Mouse (Mus musculus) forebrain, embryonic 13.5 days (tissue): ENCODE measurements at regions not wholly inside any gene's neighbourhood (a gene's known extent, or its start where the extent isn't known, plus 50 kb on each side); places are given as distances from the start of the nearest gene placed in this dataset.

Experiments used
- ATAC-seq: fragments of 200-750 bp; cut with Nextera tagmentation; 2 replicates; pipeline ENCODE4 v1.8.0; 2017
- H3K27ac ChIP-seq: fragments of 300-500 bp; sonication (generic); 2 replicates; pipeline ENCODE4 v1.5.1; 2015; ENCODE audit warnings: inconsistent platforms, mild to moderate bottlenecking, moderate library complexity
- H3K27me3 ChIP-seq: fragments of 300-500 bp; sonication (generic); 2 replicates; pipeline ENCODE4 v1.6.1; 2015; ENCODE audit warnings: mild to moderate bottlenecking, inconsistent platforms
- H3K36me3 ChIP-seq: fragments of 300-500 bp; sonication (generic); 2 replicates; pipeline ENCODE4 v1.6.1; 2015; ENCODE audit warnings: mild to moderate bottlenecking, inconsistent platforms; ENCODE audit not compliant: poor library complexity, severe bottlenecking
- H3K4me1 ChIP-seq: fragments of 300-500 bp; sonication (generic); 2 replicates; pipeline ENCODE4 v1.6.1; 2015; ENCODE audit warnings: inconsistent platforms
- H3K4me2 ChIP-seq: fragments of 300-500 bp; sonication (generic); 2 replicates; pipeline ENCODE4 v1.6.1; 2015; ENCODE audit warnings: inconsistent platforms, mild to moderate bottlenecking, moderate library complexity
- H3K4me3 ChIP-seq: fragments of 300-500 bp; sonication (generic); 2 replicates; pipeline ENCODE4 v1.5.1; 2015; ENCODE audit warnings: mild to moderate bottlenecking, inconsistent platforms
- H3K9ac ChIP-seq: fragments of 300-500 bp; sonication (generic); 2 replicates; pipeline ENCODE4 v1.6.1; 2015; ENCODE audit warnings: mild to moderate bottlenecking, inconsistent platforms
- H3K9me3 ChIP-seq: fragments of 300-500 bp; sonication (generic); replicated peaks from 2 replicates; pipeline ENCODE4 v1.6.1; 2016; ENCODE audit warnings: inconsistent platforms
- WGBS: fragments of 180-500 bp; shearing (Covaris S2); methylation state at CpG from one replicate; pipeline ENCODE4 v1.1.7; 2015; 5-methylcytosine and 5-hydroxymethylcytosine counted together

DNA sequence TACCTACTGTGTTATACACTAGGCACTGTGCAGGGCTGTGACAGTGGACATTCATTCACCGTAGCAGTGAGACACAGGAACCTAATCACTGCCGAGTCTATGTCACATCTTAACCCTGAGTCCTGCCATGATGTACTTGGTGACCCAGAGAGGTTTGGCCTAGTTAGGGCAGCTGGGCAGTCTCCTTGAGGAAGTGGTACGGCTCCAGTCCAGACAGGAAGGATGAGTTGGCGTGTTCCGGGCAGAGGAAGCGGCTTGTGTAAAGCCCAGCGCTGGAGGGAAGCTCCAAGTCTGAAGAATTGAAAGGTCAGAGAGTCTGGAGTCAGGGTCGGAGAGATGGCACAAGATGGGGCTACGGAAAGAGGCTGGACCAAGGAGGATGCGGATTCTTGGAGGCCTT lies 99.4 kb upstream of the Smim15 start:
- Histone ChIP-seq H3K9ac (no peak overlapping the region), H3K4me1 (peaks cover 19% of the 10 kb centered on the region), H3K27ac (no peak overlapping the region), H3K4me3 (no peak overlapping the region), H3K4me2 (no peak overlapping the region), H3K9me3 (no peaks in the 10 kb centered on the region), H3K27me3 (no peaks in the 10 kb centered on the region), H3K36me3 (no peaks in the 10 kb centered on the region)
- ATAC-seq: no peak
- 84% methylated on average over 10 of the region's 10 CpGs for WGBS

DNA sequence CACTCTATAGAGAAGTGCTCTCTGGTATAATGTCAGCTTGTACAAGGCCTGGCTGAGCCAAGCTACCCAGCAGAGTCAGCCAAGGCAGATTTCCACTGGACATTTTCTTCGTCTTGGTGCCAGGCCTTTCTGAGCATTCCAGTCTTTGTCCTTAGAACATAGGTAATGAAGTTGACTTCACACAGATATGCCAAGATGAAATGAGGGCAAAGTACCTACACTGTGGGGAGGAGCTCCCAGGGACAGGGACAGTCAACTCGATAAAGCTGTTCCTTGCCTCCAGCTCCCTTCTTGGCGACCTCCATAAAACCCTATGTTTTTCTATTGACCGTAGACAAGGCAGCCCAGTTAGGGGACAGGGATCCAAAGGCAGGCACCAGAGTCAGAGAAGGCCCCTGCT lies 101.3 kb upstream of the Smim15 start:
- Histone ChIP-seq H3K27me3 (no peaks in the 10 kb centered on the region), H3K4me2 (no peak overlapping the region), H3K4me1 (peaks cover 21% of the 10 kb centered on the region), H3K9me3 (no peaks in the 10 kb centered on the region), H3K4me3 (no peak overlapping the region), H3K27ac (no peak overlapping the region), H3K36me3 (no peaks in the 10 kb centered on the region), H3K9ac (no peak overlapping the region)
- 94% methylated on average over 4 of the region's 4 CpGs for WGBS
- no peak for ATAC-seq

- Histone ChIP-seq H3K4me2 (no peak overlapping the region), H3K4me1 (peaks cover 21% of the 10 kb centered on the region), H3K9ac (no peak overlapping the region), H3K27me3 (no peaks in the 10 kb centered on the region), H3K27ac (no peak overlapping the region), H3K4me3 (no peak overlapping the region), H3K36me3 (no peaks in the 10 kb centered on the region), H3K9me3 (no peaks in the 10 kb centered on the region)
- WGBS: 53% methylated on average over 11 of the region's 11 CpGs
- peak; percentile 28; the same call in 1 of the 2 replicates for ATAC-seq
Observed at GRCm38 (mm10) chr13:107942297-107942962, 101.8 kb upstream of the Smim15 start.

DNA sequence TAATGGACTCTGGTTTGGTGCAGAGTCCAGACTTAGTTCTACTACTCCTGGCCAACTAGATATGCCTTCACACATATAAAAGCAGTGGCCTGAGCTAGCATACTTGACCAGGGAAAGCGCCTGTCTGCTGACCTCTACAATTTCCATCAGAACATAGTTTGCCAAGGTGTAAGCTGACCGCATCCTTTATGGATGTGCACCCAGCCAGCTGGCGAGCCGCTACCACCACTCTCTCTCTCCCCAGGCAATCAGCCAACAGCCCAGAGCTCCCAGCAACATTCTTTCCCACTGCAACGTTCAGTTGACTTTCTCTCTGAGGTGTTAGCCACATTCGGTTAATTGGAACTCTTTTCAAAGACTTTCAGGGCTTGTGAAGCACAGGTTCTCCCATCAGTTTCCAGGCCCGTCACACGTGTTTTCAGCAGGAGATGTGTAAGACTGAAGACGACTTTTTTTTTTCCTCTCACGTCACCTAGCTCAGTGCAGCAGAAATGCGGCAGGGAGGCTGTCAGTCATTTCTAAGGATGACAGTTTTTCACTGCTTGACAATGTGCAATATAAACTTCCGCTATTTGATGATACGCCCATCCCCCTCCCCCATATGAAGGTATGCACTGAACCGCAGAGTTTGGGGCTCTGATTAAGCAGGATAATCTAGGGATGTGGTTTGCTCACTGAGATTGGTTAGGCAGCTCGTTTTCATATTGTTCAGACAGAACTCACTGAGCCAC lies 104.2 kb upstream of the Smim15 start:
- Histone ChIP-seq H3K4me2 (peak overlapping the region; percentile 12; the same call in 1 of the 2 replicates), H3K4me1 (peaks cover 21% of the 10 kb centered on the region), H3K27me3 (no peaks in the 10 kb centered on the region), H3K9ac (no peak overlapping the region), H3K27ac (no peak overlapping the region), H3K4me3 (no peak overlapping the region), H3K36me3 (no peaks in the 10 kb centered on the region), H3K9me3 (no peaks in the 10 kb centered on the region)
- WGBS: 48% methylated on average over 15 of the region's 15 CpGs
- ATAC-seq: peak; percentile 45

- WGBS: 82% methylated on average over 12 of the region's 12 CpGs
- no peak overlapping the region; the same call in 1 of the 2 replicates for H3K27ac ChIP-seq
- no peak for ATAC-seq
- H3K9ac ChIP-seq: no peak overlapping the region
- H3K36me3 ChIP-seq: no peaks in the 10 kb centered on the region
- H3K9me3 ChIP-seq: no peaks in the 10 kb centered on the region
- H3K4me1 ChIP-seq: peaks cover 36% of the 10 kb centered on the region
- H3K4me3 ChIP-seq: no peak overlapping the region
- no peaks in the 10 kb centered on the region for H3K27me3 ChIP-seq
- H3K4me2 ChIP-seq: no peak overlapping the region
Observed at GRCm38 (mm10) chr13:107935611-107936010, 108.6 kb upstream of the Smim15 start.

DNA sequence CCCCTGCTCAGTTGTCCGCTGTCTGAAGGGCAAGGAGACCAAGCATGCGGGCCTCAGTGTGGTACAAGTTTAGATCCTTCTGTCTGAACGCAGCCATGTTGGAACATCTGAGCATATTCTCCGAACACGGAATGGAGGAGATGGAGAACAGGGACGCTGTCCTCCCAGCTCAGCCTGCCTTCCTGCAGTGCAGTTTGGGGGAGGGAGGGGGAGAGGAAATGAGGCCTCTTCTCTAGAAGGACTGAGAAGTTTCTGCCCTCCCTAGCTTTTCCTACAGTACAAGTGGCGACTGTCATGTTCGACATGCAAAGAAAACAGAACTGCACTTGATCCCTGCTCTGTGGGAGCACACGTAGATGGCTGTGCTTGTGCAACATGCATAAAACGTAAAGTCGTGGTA lies 109.6 kb upstream of the Smim15 start:
- WGBS: 54% methylated on average over 11 of the region's 11 CpGs
- Histone ChIP-seq H3K9ac (0 out of 2 replicates have a peak overlapping the region, but pooled peaks have one; percentile 10), H3K27ac (no peak overlapping the region), H3K4me2 (peak overlapping the region; percentile 12; the same call in 1 of the 2 replicates), H3K9me3 (no peaks in the 10 kb centered on the region), H3K4me1 (peaks cover 27% of the 10 kb centered on the region), H3K4me3 (no peak overlapping the region), H3K36me3 (no peaks in the 10 kb centered on the region), H3K27me3 (no peaks in the 10 kb centered on the region)
- peak; percentile 10; the same call in 1 of the 2 replicates for ATAC-seq

GRCm38 (mm10) chr13:107933598-107934571 lies 110.4 kb upstream of the Smim15 start:
- ATAC-seq: peak; percentile 55; the same call in 1 of the 2 replicates
- H3K9ac ChIP-seq: no peak overlapping the region

DNA sequence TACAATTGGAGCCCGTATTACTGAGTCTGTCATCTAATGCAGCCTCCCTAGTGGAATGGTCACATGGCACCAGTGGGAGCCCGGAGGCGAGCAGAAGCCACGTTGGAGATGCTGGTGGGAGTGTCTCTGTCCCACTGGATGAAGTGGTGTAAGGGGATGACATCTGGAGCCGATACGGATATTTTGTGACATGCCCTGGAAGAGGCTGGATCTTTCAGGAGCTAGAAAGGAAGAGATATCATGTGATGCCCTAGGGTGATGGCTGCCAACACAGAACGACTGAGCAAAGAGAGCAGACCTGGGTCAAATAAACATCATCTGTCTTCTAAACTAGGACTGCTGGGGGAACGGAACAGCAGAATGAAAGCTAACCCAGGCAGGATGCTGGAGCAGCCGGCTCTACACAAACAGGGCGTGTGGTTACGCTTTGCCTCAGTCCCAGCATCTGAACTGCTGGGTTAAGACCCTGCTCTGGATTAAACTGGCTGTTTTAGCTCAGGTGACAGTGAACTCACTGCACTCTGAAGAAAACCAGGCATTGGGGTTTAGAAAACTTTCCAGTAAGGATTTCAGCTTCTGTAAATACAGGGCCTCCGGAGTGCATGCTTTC lies 111.7 kb upstream of the Smim15 start:
- H3K27me3 ChIP-seq: no peaks in the 10 kb centered on the region
- H3K4me2 ChIP-seq: no peak overlapping the region
- ATAC-seq: no peak
- H3K4me3 ChIP-seq: no peak overlapping the region
- no peak overlapping the region for H3K9ac ChIP-seq
- no peaks in the 10 kb centered on the region for H3K36me3 ChIP-seq
- WGBS: 77% methylated on average over 12 of the region's 12 CpGs
- H3K27ac ChIP-seq: no peak overlapping the region
- H3K4me1 ChIP-seq: peaks cover 26% of the 10 kb centered on the region
- H3K9me3 ChIP-seq: no peaks in the 10 kb centered on the region

More at GRCm38 (mm10) chr13:107933598-107934571, 110.4 kb upstream of the Smim15 start:
- no peak overlapping the region for H3K4me3 ChIP-seq
- peaks cover 26% of the 10 kb centered on the region for H3K4me1 ChIP-seq
- peak overlapping the region; percentile 12; the same call in 1 of the 2 replicates for H3K4me2 ChIP-seq
- WGBS: 41% methylated on average over 17 of the region's 17 CpGs
- H3K36me3 ChIP-seq: no peaks in the 10 kb centered on the region
- no peaks in the 10 kb centered on the region for H3K9me3 ChIP-seq
- no peak overlapping the region for H3K27ac ChIP-seq
- no peaks in the 10 kb centered on the region for H3K27me3 ChIP-seq

DNA sequence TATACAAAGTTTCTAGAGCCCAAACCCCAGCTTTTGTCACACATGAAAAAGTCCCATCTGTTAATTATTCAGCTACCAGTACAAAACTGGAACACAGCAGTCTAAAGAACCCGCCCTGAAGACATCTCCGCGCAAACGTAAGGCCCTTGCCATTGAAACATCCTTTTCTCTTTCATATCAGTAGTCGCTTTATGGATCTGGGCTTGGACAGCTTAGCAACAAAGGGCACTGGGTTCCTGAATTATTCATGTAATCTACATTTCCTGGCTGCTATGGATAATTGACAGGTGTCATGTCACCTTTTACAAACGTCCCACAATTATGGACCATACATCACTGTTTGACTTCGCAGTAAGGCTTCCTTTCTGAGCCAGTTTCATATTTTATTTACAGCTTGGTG lies 113.0 kb upstream of the Smim15 start:
- ATAC-seq: no peak
- WGBS: 60% methylated on average over 7 of the region's 7 CpGs
- H3K4me1 ChIP-seq: peaks cover 26% of the 10 kb centered on the region
- no peak overlapping the region for H3K9ac ChIP-seq
- no peak overlapping the region for H3K4me3 ChIP-seq
- no peaks in the 10 kb centered on the region for H3K9me3 ChIP-seq
- H3K4me2 ChIP-seq: no peak overlapping the region
- no peaks in the 10 kb centered on the region for H3K27me3 ChIP-seq
- no peak overlapping the region for H3K27ac ChIP-seq
- H3K36me3 ChIP-seq: no peaks in the 10 kb centered on the region

- H3K4me1 ChIP-seq: peaks cover 25% of the 10 kb centered on the region
- H3K27me3 ChIP-seq: no peaks in the 10 kb centered on the region
- 75% methylated on average over 10 of the region's 10 CpGs for WGBS
- H3K27ac ChIP-seq: no peak overlapping the region
- ATAC-seq: no peak
- H3K4me3 ChIP-seq: no peak overlapping the region
- no peak overlapping the region for H3K4me2 ChIP-seq
- H3K9me3 ChIP-seq: no peaks in the 10 kb centered on the region
- no peaks in the 10 kb centered on the region for H3K36me3 ChIP-seq
- H3K9ac ChIP-seq: no peak overlapping the region
Observed at GRCm38 (mm10) chr13:107927499-107928215, 116.6 kb upstream of the Smim15 start.

DNA sequence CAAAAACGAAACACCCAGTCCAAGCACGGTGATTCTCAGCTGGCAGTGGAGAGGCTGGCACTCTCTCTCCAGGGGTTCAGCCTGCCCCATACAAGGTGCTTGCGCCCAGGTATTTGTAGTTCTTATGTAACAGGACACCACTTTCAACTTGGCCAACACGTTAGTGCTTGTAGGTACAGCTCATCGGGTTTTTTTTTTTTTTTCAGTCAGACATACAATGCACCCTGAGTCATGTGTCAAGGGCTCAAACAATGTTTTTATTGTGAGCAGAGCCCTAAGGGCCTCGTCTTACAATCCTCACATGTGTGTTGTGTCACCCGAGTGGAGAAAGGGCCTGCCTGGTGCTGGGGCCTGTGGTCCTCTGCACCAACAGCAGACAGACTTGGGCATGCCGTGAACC lies 118.8 kb upstream of the Smim15 start:
- no peak overlapping the region for H3K4me3 ChIP-seq
- H3K36me3 ChIP-seq: no peaks in the 10 kb centered on the region
- H3K4me1 ChIP-seq: peaks cover 16% of the 10 kb centered on the region
- no peaks in the 10 kb centered on the region; the same call in 1 of the 2 replicates for H3K27me3 ChIP-seq
- WGBS: 50% methylated on average over 8 of the region's 8 CpGs
- ATAC-seq: no peak; the same call in 1 of the 2 replicates
- H3K9ac ChIP-seq: no peak overlapping the region
- H3K27ac ChIP-seq: no peak overlapping the region
- no peak overlapping the region for H3K4me2 ChIP-seq
- no peaks in the 10 kb centered on the region for H3K9me3 ChIP-seq
